Mouse (Mus musculus) olfactory bulb, adult 2 months (tissue): ENCODE results near the gene Lrrc38. TPM values are rescaled to one million over a fixed set of nuclear protein-coding genes. Genes with fewer than 3 reads are reported as not detected.

Experiments
- H3K27ac ChIP-seq: fragments of 200-500 bp; 2 replicates; pipeline ENCODE4 v1.5.1; 2012; ENCODE audit warnings: low read depth, low read length; ENCODE audit not compliant: insufficient read depth
- H3K4me1 ChIP-seq: fragments of 200-500 bp; 2 replicates; pipeline ENCODE4 v1.6.1; 2012; ENCODE audit warnings: low read length; ENCODE audit not compliant: control insufficient read depth, insufficient read depth
- H3K4me3 ChIP-seq: fragments of 200-500 bp; 2 replicates; pipeline ENCODE4 v1.5.1; 2012; ENCODE audit warnings: mild to moderate bottlenecking, low read depth, low read length, moderate library complexity; ENCODE audit not compliant: insufficient read depth
- CTCF ChIP-seq: fragments of 200-500 bp; IDR thresholded peaks from 2 replicates; pipeline ENCODE4 v1.5.1; 2012; ENCODE audit warnings: low read depth, mild to moderate bottlenecking, low read length, moderate library complexity; ENCODE audit not compliant: insufficient read depth
- POLR2A ChIP-seq: fragments of 200-500 bp; IDR thresholded peaks from 2 replicates; pipeline ENCODE4 v1.6.1; 2012; ENCODE audit warnings: mild to moderate bottlenecking, low read depth, low read length, moderate library complexity; ENCODE audit not compliant: insufficient read depth
- WGBS: fragments of 180-500 bp; shearing (Covaris S2); methylation state at CpG from one replicate; pipeline ENCODE4 v1.1.7; 2018; 5-methylcytosine and 5-hydroxymethylcytosine counted together
- polyA plus RNA-seq: library from polyadenylated mRNA; stranded (reverse); fragments of >200 nt; gene quantifications from 2 replicates; pipeline ENCODE4 v1.2.4, GENCODE M21; 2012; ENCODE audit warnings: low replicate concordance; ENCODE audit not compliant: missing spikeins, insufficient read depth, insufficient read length

Lrrc38 gene
- polyA plus RNA-seq, 1 experiment: not detected

DNA sequence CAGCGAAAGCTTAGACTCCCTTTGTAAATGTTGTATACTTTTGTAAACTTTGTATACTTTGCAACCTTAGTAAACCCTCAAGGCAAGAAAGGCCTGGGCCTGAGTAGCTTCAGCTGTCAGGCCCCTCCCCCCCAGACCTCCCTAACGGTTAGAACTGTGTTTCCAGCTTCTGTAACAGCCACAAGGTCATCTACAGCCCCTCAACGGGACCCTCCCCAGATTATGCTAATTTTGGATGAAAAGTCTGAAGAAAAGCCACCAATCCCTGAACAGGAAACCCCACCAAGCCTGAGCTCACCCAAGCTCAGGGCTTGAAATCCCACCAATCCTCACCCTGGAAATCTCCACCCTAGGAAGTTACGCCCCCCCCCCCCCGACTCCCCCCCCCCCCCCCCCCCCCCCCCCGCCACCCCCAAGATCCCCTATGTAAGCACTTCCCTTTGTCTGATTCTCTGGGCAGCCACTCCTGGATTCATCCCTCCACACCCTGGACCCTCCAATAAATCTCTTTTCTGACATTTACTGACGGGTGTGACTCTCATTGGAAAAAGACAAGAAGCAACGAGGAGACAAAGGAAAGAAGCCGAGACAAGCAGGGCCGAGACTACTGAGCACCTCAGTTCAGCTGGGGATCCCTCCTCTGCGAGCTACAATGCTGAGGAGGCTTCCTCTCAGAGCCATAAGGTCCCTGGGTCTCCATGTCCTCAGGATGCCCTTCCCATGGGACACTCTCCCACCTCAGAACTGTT is 25.2 kb upstream of the Lrrc38 start:
- Histone ChIP-seq H3K4me1 (peaks cover 5% of the 10 kb centered on the region; the same call in 1 of the 2 replicates), H3K27ac (no peak overlapping the region), H3K4me3 (no peak overlapping the region)
- TF ChIP-seq POLR2A (no peak), CTCF (no peak)
- WGBS: 29% methylated on average over 10 of the region's 11 CpGs

DNA sequence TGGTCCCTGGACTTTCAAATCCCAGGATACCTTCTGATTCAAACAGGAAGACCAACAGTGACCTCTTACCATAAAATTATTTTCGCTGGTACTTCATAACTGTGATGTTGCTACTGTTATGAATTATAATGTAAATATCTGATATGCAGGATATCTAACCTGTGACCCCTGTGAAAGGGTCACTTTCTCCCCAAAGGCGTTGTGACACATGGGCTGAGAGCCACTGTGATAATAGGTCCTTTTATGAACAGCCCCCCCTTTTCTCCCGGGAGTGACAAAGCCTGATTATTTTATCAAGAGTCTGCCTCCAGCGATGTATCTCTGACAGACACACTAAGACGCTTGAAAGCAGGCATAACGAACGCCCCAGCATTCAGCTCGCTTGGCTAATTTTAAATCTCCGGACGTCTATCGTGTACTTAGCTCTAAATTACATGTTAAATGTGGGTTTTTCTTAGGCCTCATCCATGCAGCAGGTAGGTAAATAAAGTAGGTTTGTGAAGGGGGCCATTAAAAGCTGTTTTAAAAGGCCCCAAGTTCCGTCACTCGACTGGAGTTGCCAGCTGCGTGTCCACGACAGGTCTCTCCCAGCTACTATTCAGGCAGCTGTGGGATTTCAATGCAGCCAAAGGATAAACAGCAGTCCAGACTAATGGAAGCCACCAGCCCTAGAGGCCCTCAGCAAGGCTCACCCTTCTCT is 24.5 kb upstream of the Lrrc38 start:
- Histone ChIP-seq H3K4me3 (0 out of 2 replicates have a peak overlapping the region, but pooled peaks have one; percentile 5), H3K27ac (no peak overlapping the region; the same call in 1 of the 2 replicates)

GRCm38 (mm10) chr4:143325625-143325941 is 24.0 kb upstream of the Lrrc38 start:
- Histone ChIP-seq H3K4me3 (0 out of 2 replicates have a peak overlapping the region, but pooled peaks have one; percentile 5), H3K4me1 (peaks cover 8% of the 10 kb centered on the region), H3K27ac (no peak overlapping the region; the same call in 1 of the 2 replicates)
- TF ChIP-seq CTCF: peak; percentile 80; the same call in 1 of the 2 replicates
- no peak for TF ChIP-seq POLR2A
- WGBS: under 1% methylated on average over 10 of the region's 10 CpGs

More for the DNA sequence above, 24.5 kb upstream of the Lrrc38 start:
- H3K4me1 ChIP-seq: peaks cover 5% of the 10 kb centered on the region; the same call in 1 of the 2 replicates
- TF ChIP-seq CTCF (no peak), POLR2A (no peak)
- WGBS: 13% methylated on average over 15 of the region's 15 CpGs

GRCm38 (mm10) chr4:143330566-143330965 is 19.0 kb upstream of the Lrrc38 start:
- 45% methylated on average over 9 of the region's 9 CpGs for WGBS
- peaks cover 5% of the 10 kb centered on the region; the same call in 1 of the 2 replicates for H3K4me1 ChIP-seq
- H3K4me3 ChIP-seq: no peak overlapping the region
- H3K27ac ChIP-seq: no peak overlapping the region
- TF ChIP-seq POLR2A (no peak), CTCF (no peak)

GRCm38 (mm10) chr4:143331787-143332186 is 17.8 kb upstream of the Lrrc38 start:
- Histone ChIP-seq H3K4me3 (no peak overlapping the region), H3K4me1 (peaks cover 5% of the 10 kb centered on the region; the same call in 1 of the 2 replicates), H3K27ac (no peak overlapping the region)
- TF ChIP-seq POLR2A (no peak), CTCF (no peak)
- 91% methylated on average over 1 of the region's 1 CpGs for WGBS

DNA sequence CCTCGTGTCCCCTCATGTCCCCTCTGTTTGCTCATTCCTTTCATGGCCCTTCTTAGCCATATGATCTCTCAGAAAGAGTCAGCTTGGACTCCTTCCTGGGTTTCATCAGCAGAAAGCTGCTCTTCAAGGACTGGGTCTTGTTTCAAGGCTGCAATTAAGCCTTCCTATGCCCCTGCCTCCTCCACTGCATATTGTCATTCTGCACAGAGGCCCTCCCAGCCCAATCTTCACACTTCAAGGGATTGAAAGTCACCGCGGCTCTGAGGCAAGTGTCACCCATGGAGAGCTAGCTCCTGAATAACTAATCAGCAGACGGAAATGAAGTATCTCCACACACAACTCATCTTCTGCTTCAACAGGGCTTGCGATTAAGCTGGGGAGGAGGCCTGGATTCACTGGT is 15.4 kb upstream of the Lrrc38 start:
- 46% methylated on average over 5 of the region's 5 CpGs for WGBS
- TF ChIP-seq POLR2A (no peak), CTCF (no peak)
- H3K4me1 ChIP-seq: peaks cover 5% of the 10 kb centered on the region; the same call in 1 of the 2 replicates
- no peak overlapping the region for H3K4me3 ChIP-seq
- peak overlapping the region; percentile 21; the same call in 1 of the 2 replicates for H3K27ac ChIP-seq

- WGBS: 77% methylated on average over 17 of the region's 17 CpGs
- Histone ChIP-seq H3K4me1 (peaks cover 5% of the 10 kb centered on the region; the same call in 1 of the 2 replicates), H3K27ac (peak overlapping the region; percentile 21; the same call in 1 of the 2 replicates), H3K4me3 (no peak overlapping the region)
- TF ChIP-seq CTCF (no peak), POLR2A (no peak)
Observed at GRCm38 (mm10) chr4:143334995-143335394, 14.6 kb upstream of the Lrrc38 start.

- H3K4me1 ChIP-seq: no peaks in the 10 kb centered on the region
- H3K27ac ChIP-seq: no peak overlapping the region
- 59% methylated on average over 2 of the region's 2 CpGs for WGBS
- H3K4me3 ChIP-seq: no peak overlapping the region
- TF ChIP-seq CTCF (no peak), POLR2A (no peak)
Observed at GRCm38 (mm10) chr4:143336096-143336495, 13.5 kb upstream of the Lrrc38 start.

DNA sequence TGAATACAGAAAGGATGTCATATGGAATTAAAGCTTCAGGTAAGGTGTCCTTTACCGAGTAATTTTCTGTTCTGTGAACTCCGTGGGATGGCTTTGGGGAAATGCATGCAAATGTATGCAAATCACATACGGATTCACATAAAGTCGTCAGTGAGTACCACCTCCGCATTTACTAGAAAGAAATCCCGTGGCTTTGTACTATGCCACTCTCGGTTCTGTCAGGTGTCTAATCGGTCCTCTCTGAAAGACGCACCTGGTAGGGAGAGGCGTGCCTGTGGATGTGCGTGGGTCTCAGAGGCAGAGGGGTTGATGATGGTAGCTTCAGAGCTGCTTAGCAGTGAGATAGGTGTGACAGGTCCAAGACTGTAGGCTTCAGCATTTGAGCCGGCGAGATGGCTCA is 9.7 kb upstream of the Lrrc38 start:
- TF ChIP-seq POLR2A: no peak
- TF ChIP-seq CTCF: no peak
- Histone ChIP-seq H3K4me1 (peaks cover 3% of the 10 kb centered on the region), H3K27ac (no peak overlapping the region), H3K4me3 (no peak overlapping the region)
- WGBS: 70% methylated on average over 13 of the region's 13 CpGs
